Mouse (Mus musculus) myocyte (in vitro differentiated cells): Measurements from ENCODE around the gene Ppef2. TPM values are rescaled to one million over a fixed set of nuclear protein-coding genes. Genes with fewer than 3 reads are reported as not detected.

Source experiments
- H3K27me3 ChIP-seq: one replicate; pipeline ENCODE4 v1.6.1; 2011; ENCODE audit not compliant: control insufficient read depth, insufficient read depth, insufficient read length
- H3K36me3 ChIP-seq: one replicate; pipeline ENCODE4 v1.6.1; 2011; ENCODE audit not compliant: control insufficient read depth, insufficient read depth
- H3K4me2 ChIP-seq: one replicate; pipeline ENCODE4 v1.6.1; 2011; ENCODE audit warnings: low read depth, control low read depth
- H3K4me3 ChIP-seq: one replicate; pipeline ENCODE4 v1.5.1; 2011; ENCODE audit warnings: mild to moderate bottlenecking, control low read depth, moderate library complexity
- H3K79me2 ChIP-seq: one replicate; pipeline ENCODE4 v1.6.1; 2011; ENCODE audit not compliant: control insufficient read depth, insufficient read depth
- H3ac ChIP-seq: one replicate; pipeline ENCODE4 v1.6.1; 2011; ENCODE audit not compliant: control insufficient read depth, insufficient read length
- CEBPB ChIP-seq: IDR thresholded peaks from 2 replicates; pipeline ENCODE4 v1.6.1; 2011; ENCODE audit warnings: mild to moderate bottlenecking, moderate library complexity; ENCODE audit not compliant: poor library complexity, insufficient read depth, severe bottlenecking
- E2F4 ChIP-seq: IDR thresholded peaks from one replicate; pipeline ENCODE4 v1.6.1; 2011; ENCODE audit warnings: mild to moderate bottlenecking, control low read depth, moderate library complexity; ENCODE audit not compliant: insufficient read depth
- MAX ChIP-seq: IDR thresholded peaks from one replicate; pipeline ENCODE4 v1.6.1; 2011; ENCODE audit warnings: low read depth, mild to moderate bottlenecking, control low read depth
- MYOD1 ChIP-seq, 3 experiments: IDR thresholded peaks; one replicate each; pipeline ENCODE4 v1.6.1; 2011; ENCODE audit warnings: control low read depth in 2 of 3, low read depth in 2 of 3, mild to moderate bottlenecking in 2 of 3, moderate library complexity in 1 of 3; ENCODE audit not compliant: insufficient read length in 2 of 3, control insufficient read depth in 1 of 3
- MYOG ChIP-seq, 3 experiments: IDR thresholded peaks; one replicate each; pipeline ENCODE4 v1.6.1; 2011; ENCODE audit warnings: control low read depth in 2 of 3, low read depth in 2 of 3, mild to moderate bottlenecking in 2 of 3; ENCODE audit not compliant: insufficient read length in 2 of 3, control insufficient read depth in 1 of 3, insufficient read depth in 1 of 3
- POLR2A ChIP-seq: IDR thresholded peaks from one replicate; pipeline ENCODE4 v1.6.1; 2011; ENCODE audit warnings: low read depth, mild to moderate bottlenecking, control low read depth, moderate library complexity; ENCODE audit not compliant: insufficient read length
- POLR2AphosphoS2 ChIP-seq: IDR thresholded peaks from one replicate; pipeline ENCODE4 v1.6.1; 2011; ENCODE audit warnings: low read depth, control low read depth; ENCODE audit not compliant: insufficient read length
- REST ChIP-seq: IDR thresholded peaks from one replicate; pipeline ENCODE4 v1.6.1; 2011; ENCODE audit warnings: mild to moderate bottlenecking, control low read depth, moderate library complexity; ENCODE audit not compliant: insufficient read depth, insufficient read length
- SRF ChIP-seq: IDR thresholded peaks from one replicate; pipeline ENCODE4 v1.6.1; 2011; ENCODE audit warnings: low read depth; ENCODE audit not compliant: control insufficient read depth, insufficient read length
- TCF12 ChIP-seq: IDR thresholded peaks from one replicate; pipeline ENCODE4 v1.6.1; 2011; ENCODE audit warnings: mild to moderate bottlenecking, control low read depth; ENCODE audit not compliant: poor library complexity, insufficient read depth, severe bottlenecking
- TCF3 ChIP-seq: IDR thresholded peaks from one replicate; pipeline ENCODE4 v1.6.1; 2011; ENCODE audit warnings: low read depth, control low read depth; ENCODE audit not compliant: insufficient read length
- USF1 ChIP-seq: IDR thresholded peaks from one replicate; pipeline ENCODE4 v1.6.1; 2011; ENCODE audit warnings: low read depth, mild to moderate bottlenecking, control low read depth, moderate library complexity
- polyA plus RNA-seq: library from polyadenylated mRNA; unstranded; fragments of >200 nt; fragmentation: generic; extraction: Trizol; gene quantifications from one replicate; pipeline ENCODE4 v1.2.1, GENCODE M21; 2012; ENCODE audit warnings: missing spikeins

Ppef2 gene
- polyA plus RNA-seq, 1 experiment, result 0.18 TPM

GRCm38 (mm10) chr5:92215308-92215707, 40.8 kb downstream of the Ppef2 start, which contains the start of gene U90926:
TSS of gene U90926 (minus strand) at chr5:92215408.
- H3K27me3 ChIP-seq, result no peaks in the 10 kb centered on the region
- TF ChIP-seq MAX (no peak), POLR2A (no peak), MYOG (IDR thresholded peaks at IDR 0.05; ENCODE audit: control insufficient read depth in 1 of 3, insufficient read depth in 1 of 3, insufficient read length in 2 of 3, low read depth in 2 of 3) (no peak), SRF (no peak), REST (no peak), POLR2AphosphoS2 (no peak), MYOD1 (IDR thresholded peaks at IDR 0.05; ENCODE audit: control insufficient read depth in 1 of 3, insufficient read length in 2 of 3, low read depth in 2 of 3) (no peak), E2F4 (no peak), CEBPB (no peak), TCF12 (no peak), USF1 (no peak), TCF3 (no peak)
- H3K4me3 ChIP-seq, result no peak within 1 kb of the TSS
- no peak within 1 kb of the TSS for H3K4me2 ChIP-seq
- H3ac ChIP-seq, result no peak within 1 kb of the TSS
- no peaks in the 10 kb centered on the region for H3K79me2 ChIP-seq
- no peaks in the 10 kb centered on the region for H3K36me3 ChIP-seq

GRCm38 (mm10) chr5:92212231-92212630, 43.8 kb downstream of the Ppef2 start:
- no peak for TF ChIP-seq CEBPB
- no peak for TF ChIP-seq SRF
- TF ChIP-seq POLR2A, result no peak
- TF ChIP-seq MYOD1 (IDR thresholded peaks at IDR 0.05; ENCODE audit: control insufficient read depth in 1 of 3, insufficient read length in 2 of 3, low read depth in 2 of 3), result no peak
- TF ChIP-seq USF1, result no peak
- no peak for TF ChIP-seq TCF3
- no peak for TF ChIP-seq MYOG (IDR thresholded peaks at IDR 0.05; ENCODE audit: control insufficient read depth in 1 of 3, insufficient read depth in 1 of 3, insufficient read length in 2 of 3, low read depth in 2 of 3)
- no peak for TF ChIP-seq POLR2AphosphoS2
- no peak for TF ChIP-seq MAX
- TF ChIP-seq TCF12, result no peak
- TF ChIP-seq E2F4, result no peak
- TF ChIP-seq REST, result no peak
- H3K27me3 ChIP-seq, result no peaks in the 10 kb centered on the region

GRCm38 (mm10) chr5:92210205-92210604, 45.9 kb downstream of the Ppef2 start:
- no peak overlapping the region for H3K4me3 ChIP-seq
- H3K79me2 ChIP-seq, result no peaks in the 10 kb centered on the region
- TF ChIP-seq SRF (no peak), MYOG (IDR thresholded peaks at IDR 0.05; ENCODE audit: control insufficient read depth in 1 of 3, insufficient read depth in 1 of 3, insufficient read length in 2 of 3, low read depth in 2 of 3) (no peak), POLR2AphosphoS2 (no peak), CEBPB (no peak), REST (no peak), MAX (no peak), USF1 (no peak), TCF12 (no peak)
- peaks cover 2% of the 10 kb centered on the region for H3K36me3 ChIP-seq
- no peak overlapping the region for H3K4me2 ChIP-seq
- no peak overlapping the region for H3ac ChIP-seq
- no peaks in the 10 kb centered on the region for H3K27me3 ChIP-seq

More at GRCm38 (mm10) chr5:92212231-92212630, 43.8 kb downstream of the Ppef2 start:
- Histone ChIP-seq H3K36me3 (no peaks in the 10 kb centered on the region), H3K4me3 (no peak overlapping the region), H3K79me2 (no peaks in the 10 kb centered on the region), H3K4me2 (no peak overlapping the region), H3ac (no peak overlapping the region)

- Histone ChIP-seq H3K4me2 (peak overlapping the region; percentile 37), H3K27me3 (no peaks in the 10 kb centered on the region)
- TF ChIP-seq POLR2A, result no peak
- TF ChIP-seq E2F4, result no peak
- TF ChIP-seq REST, result no peak
- TF ChIP-seq POLR2AphosphoS2, result no peak
- no peak for TF ChIP-seq MYOD1 (IDR thresholded peaks at IDR 0.05; ENCODE audit: control insufficient read depth in 1 of 3, insufficient read length in 2 of 3, low read depth in 2 of 3)
- no peak for TF ChIP-seq TCF3
- TF ChIP-seq CEBPB, result no peak
- TF ChIP-seq TCF12, result no peak
- no peak for TF ChIP-seq MYOG (IDR thresholded peaks at IDR 0.05; ENCODE audit: control insufficient read depth in 1 of 3, insufficient read depth in 1 of 3, insufficient read length in 2 of 3, low read depth in 2 of 3)
- no peak for TF ChIP-seq MAX
- TF ChIP-seq SRF, result no peak
- no peak for TF ChIP-seq USF1
Observed at GRCm38 (mm10) chr5:92206121-92206520, 50.0 kb downstream of the Ppef2 start.

More at GRCm38 (mm10) chr5:92206121-92206520, 50.0 kb downstream of the Ppef2 start:
- no peaks in the 10 kb centered on the region for H3K79me2 ChIP-seq
- H3ac ChIP-seq, result no peak overlapping the region
- peaks cover 38% of the 10 kb centered on the region for H3K36me3 ChIP-seq
- no peak overlapping the region for H3K4me3 ChIP-seq
